Mouse (Mus musculus) Patski (cell line): ENCODE results near the gene Eps8l1. TPM values are rescaled to one million over a fixed set of nuclear protein-coding genes. Genes with fewer than 3 reads are reported as not detected.
A peak's percentile ranks its signal among the peaks of the same experiment; 100 is the strongest.

Experiments used
- ATAC-seq: fragments of 100-300 bp; one replicate; pipeline ENCODE4 v1.8.0; 2021
- CTCF ChIA-PET: fragments of 350-600 bp; sonication (Branson Sonifier 250); formaldehyde crosslinking; loops from one replicate; lab custom pipeline; 2022; ENCODE audit warnings: inconsistent platforms; lab: Charles Lee
- POLR2A ChIA-PET: fragments of 350-600 bp; sonication (Branson Sonifier 250); formaldehyde crosslinking; loops from one replicate; lab custom pipeline; 2022; ENCODE audit warnings: antibody characterized with exemption, inconsistent platforms; lab: Charles Lee
- DNase-seq: peaks from one replicate; pipeline ENCODE4 v3.0.0-alpha.2; 2011; ENCODE audit warnings: low read depth, low spot score
- H3K27me3 ChIP-seq: fragments of 371-371 bp; one replicate; pipeline ENCODE4 v1.5.1; 2021
- CTCF ChIP-seq: fragments of 100-300 bp; IDR thresholded peaks from one replicate; pipeline ENCODE4 v1.5.1; 2021
- in situ Hi-C: fragments of 300-500 bp; cut with MboI; formaldehyde crosslinking; loops from 3 replicates; pipeline ENCODE4 v1.11.1; 2018; ENCODE audit warnings: low pct_unique_long_range_greater_than_20kb, mixed read lengths
- polyA plus RNA-seq: library from polyadenylated mRNA; unstranded; gene quantifications from one replicate; pipeline ENCODE4 v1.2.3, GENCODE M21; 2021

Gene Eps8l1
- polyA plus RNA-seq, 1 experiment from 2014 or later = 0.04 TPM

GRCm38 (mm10) chr7:4471179-4471555 lies 10.7 kb downstream of the Eps8l1 start:
- CTCF ChIA-PET = interaction anchor here (0.7 to 1.5 kb wide), 8 partner anchors 10 to 804 kb away, joined by 3 to 5 read pairs (median 3); no protein-coding TSS in a partner anchor
- POLR2A ChIA-PET = no interaction called here

GRCm38 (mm10) chr7:4473940-4474339 lies 13.5 kb downstream of the Eps8l1 start:
- TF ChIP-seq CTCF = no peak
- peaks cover 21% of the 10 kb centered on the region for H3K27me3 ChIP-seq
- in situ Hi-C loops = no loop called here
- ATAC-seq (no peak), DNase-seq (no peak)
- ChIA-PET CTCF (no interaction called here), POLR2A (no interaction called here)

More at GRCm38 (mm10) chr7:4471179-4471555, 10.7 kb downstream of the Eps8l1 start:
- DNase-seq (no peak), ATAC-seq (peak; percentile 82)
- in situ Hi-C loops = no loop called here
- peaks cover 26% of the 10 kb centered on the region for H3K27me3 ChIP-seq
- TF ChIP-seq CTCF = peak; percentile 93

GRCm38 (mm10) chr7:4478021-4478795 lies 17.7 kb downstream of the Eps8l1 start:
- TF ChIP-seq CTCF = no peak
- H3K27me3 ChIP-seq = peaks cover 4% of the 10 kb centered on the region
- CTCF ChIA-PET = interaction anchor here (1.0 to 4.4 kb wide), 2 partner anchors 10 to 16 kb away, joined by 3 to 12 read pairs; no protein-coding TSS in a partner anchor
- no peak for DNase-seq
- in situ Hi-C loops = no loop called here
- ATAC-seq = no peak
- POLR2A ChIA-PET = no interaction called here

GRCm38 (mm10) chr7:4478796-4479291 lies 18.4 kb downstream of the Eps8l1 start:
- DNase-seq (no peak), ATAC-seq (no peak)
- H3K27me3 ChIP-seq = peaks cover 4% of the 10 kb centered on the region
- ChIA-PET POLR2A (no interaction called here), CTCF (interaction anchor here (1.0 to 4.4 kb wide), 2 partner anchors 11 to 16 kb away, joined by 3 to 12 read pairs; no protein-coding TSS in a partner anchor)
- TF ChIP-seq CTCF = no peak
- in situ Hi-C loops = no loop called here

GRCm38 (mm10) chr7:4479674-4480073 lies 19.2 kb downstream of the Eps8l1 start:
- in situ Hi-C loops = no loop called here
- TF ChIP-seq CTCF = no peak
- no peak for DNase-seq
- H3K27me3 ChIP-seq = peaks cover 4% of the 10 kb centered on the region
- ATAC-seq = no peak
- CTCF ChIA-PET = interaction anchor here (0.8 to 4.4 kb wide), 3 partner anchors 12 to 22 kb away, joined by 3 to 12 read pairs (median 3); partner anchors contain the start of gene Ppp1r12c
- POLR2A ChIA-PET = no interaction called here

GRCm38 (mm10) chr7:4482281-4482680 lies 21.8 kb downstream of the Eps8l1 start:
- ChIA-PET POLR2A (no interaction called here), CTCF (no interaction called here)
- TF ChIP-seq CTCF = no peak
- no peak for DNase-seq
- in situ Hi-C loops = no loop called here
- ATAC-seq = peak; percentile 6
- H3K27me3 ChIP-seq = no peaks in the 10 kb centered on the region

- ATAC-seq = no peak
Measured at GRCm38 (mm10) chr7:4491308-4491707, 30.8 kb downstream of the Eps8l1 start.

GRCm38 (mm10) chr7:4492284-4493224 lies 32.1 kb downstream of the Eps8l1 start:
- in situ Hi-C loops = no loop called here
- no peaks in the 10 kb centered on the region for H3K27me3 ChIP-seq
- CTCF ChIA-PET = interaction anchor here (1.0 kb wide), 1 partner anchor 31 kb away, joined by 3 read pairs; the partner anchor contains the start of gene Tnni3
- POLR2A ChIA-PET = interaction anchor here (0.7 kb wide), 1 partner anchor 796 kb away, joined by 5 read pairs; no protein-coding TSS in a partner anchor
- DNase-seq (no peak), ATAC-seq (no peak)
- TF ChIP-seq CTCF = no peak

More at GRCm38 (mm10) chr7:4491308-4491707, 30.8 kb downstream of the Eps8l1 start:
- CTCF ChIA-PET = interaction anchor here (0.8 kb wide), 1 partner anchor 11 kb away, joined by 3 read pairs; no protein-coding TSS in a partner anchor
- H3K27me3 ChIP-seq = no peaks in the 10 kb centered on the region
- TF ChIP-seq CTCF = no peak
- DNase-seq = no peak
- in situ Hi-C loops = no loop called here
- POLR2A ChIA-PET = interaction anchor here (1.1 kb wide), 1 partner anchor 10 kb away, joined by 3 read pairs; the partner anchor contains the start of gene Ppp1r12c

- TF ChIP-seq CTCF = no peak
- ChIA-PET POLR2A (no interaction called here), CTCF (interaction anchor here (0.9 to 2.6 kb wide), 3 partner anchors 8 to 30 kb away, joined by 3 to 12 read pairs (median 3); partner anchors contain the start of gene Tnni3)
- DNase-seq (no peak), ATAC-seq (no peak)
- H3K27me3 ChIP-seq = no peaks in the 10 kb centered on the region
- in situ Hi-C loops = no loop called here
Measured at GRCm38 (mm10) chr7:4493991-4494390, 33.5 kb downstream of the Eps8l1 start.

- DNase-seq = no peak
- POLR2A ChIA-PET = no interaction called here
- TF ChIP-seq CTCF = no peak
Measured at GRCm38 (mm10) chr7:4496468-4496867, 36.0 kb downstream of the Eps8l1 start.

More at GRCm38 (mm10) chr7:4496468-4496867, 36.0 kb downstream of the Eps8l1 start:
- ATAC-seq = no peak
- in situ Hi-C loops = no loop called here
- no peaks in the 10 kb centered on the region for H3K27me3 ChIP-seq
- CTCF ChIA-PET = interaction anchor here (1.2 to 1.3 kb wide), 2 partner anchors 13 to 17 kb away, joined by 3 to 4 read pairs; no protein-coding TSS in a partner anchor
